Mouse (Mus musculus) spleen, adult 18-20 months (tissue): ENCODE results near the gene Morn1.

Source experiments
- DNase-seq, 2 experiments: peaks; one replicate each; pipeline ENCODE4 v3.0.0; 2022; ENCODE audit warnings: mixed read lengths in 2 of 2

Morn1 gene

DNA sequence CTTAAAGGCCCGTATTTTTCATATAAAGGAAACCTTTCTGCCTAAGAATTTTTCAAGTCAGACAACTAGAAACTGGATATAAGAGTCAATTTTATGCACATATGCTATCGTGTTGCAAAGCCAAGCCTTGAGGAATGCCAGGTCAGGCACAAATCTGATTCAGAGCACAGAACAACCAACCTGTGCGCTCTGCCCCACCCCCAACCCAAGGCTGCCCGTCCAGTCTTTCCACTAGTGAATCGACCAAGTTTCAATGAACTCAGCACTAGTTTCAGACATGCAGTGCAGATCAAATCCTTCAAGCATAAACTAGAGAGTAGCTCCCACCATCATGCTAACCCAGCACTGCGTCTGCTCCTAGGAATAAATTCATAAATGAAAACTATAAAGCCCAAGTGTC lies 6.7 kb upstream of the Morn1 start:
- DNase-seq: no peak

DNA sequence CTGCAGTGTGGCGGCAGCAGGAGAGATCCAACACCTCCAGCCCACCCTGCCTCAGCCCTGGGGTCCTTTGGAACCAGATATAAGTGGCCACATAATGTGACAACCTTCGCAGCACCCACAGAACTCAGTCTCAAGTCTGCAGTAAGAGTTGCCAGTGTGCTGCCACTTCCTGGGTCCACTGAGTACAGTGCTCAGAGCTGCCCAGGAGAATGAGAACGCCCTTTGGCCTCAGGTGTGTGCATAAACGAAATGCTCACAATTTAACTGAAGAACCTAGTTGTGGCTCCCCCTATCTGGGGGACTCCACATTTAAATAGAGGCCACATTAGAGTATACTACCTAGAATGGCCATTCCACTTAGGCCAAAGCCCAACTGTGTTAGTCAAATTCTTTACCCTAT lies 2.8 kb upstream of the Morn1 start:
- DNase-seq: no peak

DNA sequence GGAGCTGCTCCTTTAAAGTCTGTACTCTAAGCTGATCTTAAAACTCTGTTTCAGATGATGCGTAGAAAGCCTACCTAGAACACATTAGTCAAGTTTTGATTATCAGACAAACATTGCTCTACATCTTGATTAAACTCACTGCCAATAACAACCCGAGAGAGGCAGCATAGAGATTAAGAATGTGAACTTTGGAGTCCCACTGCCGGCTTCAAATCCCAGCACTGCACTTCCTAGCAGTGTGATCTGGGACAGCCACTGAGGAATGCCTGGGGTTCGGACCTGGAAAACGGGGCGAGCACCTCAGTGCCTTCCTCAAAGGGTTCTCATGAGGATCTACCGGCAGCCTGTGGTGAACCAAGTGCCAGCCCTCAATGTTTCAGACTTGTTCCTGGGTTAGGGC lies 2.0 kb upstream of the Morn1 start:
- DNase-seq: no peak

DNA sequence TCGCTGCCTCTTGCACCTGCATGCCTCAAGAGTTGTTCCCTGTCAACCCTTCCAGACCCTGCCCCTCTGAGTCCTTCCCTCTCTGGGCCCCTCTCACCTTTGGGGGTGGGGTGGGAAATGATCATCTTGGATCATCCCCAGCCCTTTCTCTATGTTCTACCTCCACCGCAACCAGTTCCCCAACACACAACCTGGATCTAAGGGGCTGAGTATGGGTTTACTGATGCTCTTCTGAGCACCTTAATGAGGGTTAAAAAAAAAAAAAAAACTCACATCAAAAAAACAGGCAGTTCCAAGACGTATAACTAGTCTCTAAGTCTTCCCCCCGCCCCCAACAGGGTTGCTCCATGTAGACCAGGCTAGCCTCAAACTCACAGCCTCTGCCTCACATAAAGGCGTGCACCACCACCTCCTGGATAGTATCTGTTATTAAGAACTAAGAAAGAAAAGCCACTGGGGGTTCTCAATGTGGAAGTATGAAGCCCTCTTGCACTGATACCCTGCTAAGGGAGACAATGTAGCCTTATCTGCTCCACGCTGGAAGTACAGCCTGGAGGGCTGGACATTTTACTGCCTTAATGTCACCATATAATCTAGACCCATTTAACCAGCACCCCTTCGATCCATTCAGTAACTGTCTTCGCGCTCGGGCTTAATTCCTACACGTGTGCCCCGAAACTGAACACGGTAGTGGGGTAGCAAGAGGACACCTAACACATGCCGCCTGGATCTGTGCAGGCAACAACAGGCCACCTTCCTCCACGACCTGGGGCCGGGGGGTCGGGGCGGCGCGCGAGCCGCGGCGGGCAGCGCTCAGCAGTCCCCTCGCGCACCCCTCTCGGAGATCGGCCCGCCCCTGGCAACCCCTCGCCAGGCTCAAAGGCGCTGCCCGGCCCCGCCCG lies 920 bp upstream of the Morn1 start:
- DNase-seq: no peak

DNA sequence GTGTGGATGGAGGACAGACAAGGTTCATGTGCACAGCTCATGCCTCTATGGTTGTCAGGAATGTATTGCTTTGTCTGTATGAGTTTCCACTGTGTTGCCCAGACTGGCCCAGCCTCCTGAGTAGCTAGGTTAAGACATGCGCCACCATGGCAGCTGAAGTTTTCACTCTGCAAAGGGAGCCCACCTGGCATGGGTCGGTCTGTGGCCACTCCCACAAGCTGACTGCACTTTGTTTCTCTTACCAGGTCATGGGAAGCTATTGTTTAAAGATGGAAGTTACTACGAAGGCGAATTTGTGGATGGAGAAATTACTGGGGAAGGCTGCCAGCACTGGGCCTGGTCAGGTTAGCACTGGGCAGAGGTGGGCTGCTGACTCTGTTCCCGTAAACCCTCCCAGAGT lies 2.9 kb downstream of the Morn1 start:
- DNase-seq: no peak

DNA sequence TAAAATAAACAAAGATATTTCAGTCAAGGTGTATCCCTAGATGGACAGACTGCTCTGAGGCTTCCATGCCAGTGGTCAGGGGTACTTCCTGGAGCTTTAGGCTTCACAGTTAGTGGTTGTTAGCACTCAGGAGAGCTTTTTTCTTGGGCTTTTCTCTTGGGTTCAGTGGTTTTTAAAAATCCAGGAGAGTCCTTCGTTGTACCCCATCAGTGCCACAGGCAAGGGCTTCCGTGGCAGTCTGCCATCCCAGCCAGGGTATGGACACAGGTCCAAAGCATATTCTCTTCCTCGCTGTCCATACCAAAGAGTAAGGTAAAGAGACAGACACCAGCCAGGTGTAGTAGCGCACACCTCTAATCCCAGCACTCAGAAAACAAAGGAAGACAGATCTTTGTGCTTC lies 3.8 kb downstream of the Morn1 start:
- DNase-seq: no peak

DNA sequence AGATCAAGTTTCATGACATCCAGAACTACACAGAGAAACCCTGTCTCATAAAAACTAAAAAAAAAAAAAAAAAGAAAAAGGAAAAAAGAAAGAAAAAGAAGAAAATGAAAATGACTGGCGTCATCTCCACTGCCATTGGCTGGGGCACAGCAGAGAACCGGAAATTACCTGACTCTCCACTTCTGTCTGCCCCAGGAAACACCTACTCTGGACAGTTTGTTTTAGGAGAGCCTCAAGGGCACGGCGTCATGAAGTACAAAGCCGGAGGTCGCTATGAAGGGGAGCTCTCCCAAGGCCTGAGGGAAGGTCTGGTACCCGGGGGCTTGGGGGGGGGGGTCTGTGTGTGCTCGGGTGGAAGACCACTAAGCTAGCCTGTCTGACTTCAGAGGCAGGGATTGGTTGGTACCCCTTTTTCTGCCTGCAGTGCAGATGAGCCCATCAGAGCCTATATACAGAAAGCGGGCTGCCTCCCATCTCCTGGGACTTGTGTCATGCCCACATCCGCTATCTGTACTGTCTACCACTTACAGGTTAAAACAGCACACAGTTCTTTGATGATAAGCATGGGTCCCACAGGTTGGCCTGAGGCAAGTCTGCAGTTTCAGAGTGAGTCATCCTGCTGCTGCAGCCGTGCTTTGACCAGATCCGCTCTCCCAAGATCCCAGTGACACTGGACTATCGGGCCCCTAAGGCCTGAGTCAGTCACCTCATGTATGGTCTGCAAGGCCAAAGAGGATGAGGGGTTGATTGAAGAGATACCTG lies 4.5 kb downstream of the Morn1 start:
- no peak for DNase-seq

DNA sequence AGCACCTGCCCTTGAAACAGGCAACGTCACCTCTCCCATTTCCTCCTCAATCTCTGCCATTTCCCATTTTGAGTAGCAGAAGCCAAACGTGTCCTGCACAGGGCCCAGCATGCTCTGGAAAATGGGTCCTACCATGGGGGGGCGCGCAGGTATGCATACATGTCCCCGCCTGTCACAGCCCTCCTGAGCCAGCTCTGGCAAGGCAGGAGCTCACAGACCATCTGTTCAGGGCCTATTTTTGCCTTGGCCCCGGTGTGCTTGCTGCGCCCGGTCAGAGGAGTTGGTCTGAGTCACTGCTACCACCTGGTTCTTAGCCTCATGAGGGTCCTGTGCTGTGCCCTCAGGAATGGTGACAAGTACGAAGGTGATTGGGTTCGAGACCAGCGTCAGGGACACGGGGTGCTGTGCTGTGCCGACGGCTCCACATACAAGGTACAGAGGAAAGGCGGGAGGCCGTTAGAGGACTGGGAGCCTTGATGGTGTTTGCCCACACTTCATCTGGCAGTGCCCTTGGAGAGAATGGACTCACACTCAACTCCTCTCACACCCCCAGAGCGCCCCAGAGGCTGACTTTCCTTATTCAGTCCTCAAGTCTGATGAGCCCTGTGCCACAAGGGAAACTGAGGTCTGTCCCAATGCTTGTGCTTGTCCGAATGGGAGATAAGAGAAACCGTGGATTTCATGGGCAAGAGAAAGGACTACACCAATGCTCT lies 6.5 kb downstream of the Morn1 start:
- DNase-seq: no peak

DNA sequence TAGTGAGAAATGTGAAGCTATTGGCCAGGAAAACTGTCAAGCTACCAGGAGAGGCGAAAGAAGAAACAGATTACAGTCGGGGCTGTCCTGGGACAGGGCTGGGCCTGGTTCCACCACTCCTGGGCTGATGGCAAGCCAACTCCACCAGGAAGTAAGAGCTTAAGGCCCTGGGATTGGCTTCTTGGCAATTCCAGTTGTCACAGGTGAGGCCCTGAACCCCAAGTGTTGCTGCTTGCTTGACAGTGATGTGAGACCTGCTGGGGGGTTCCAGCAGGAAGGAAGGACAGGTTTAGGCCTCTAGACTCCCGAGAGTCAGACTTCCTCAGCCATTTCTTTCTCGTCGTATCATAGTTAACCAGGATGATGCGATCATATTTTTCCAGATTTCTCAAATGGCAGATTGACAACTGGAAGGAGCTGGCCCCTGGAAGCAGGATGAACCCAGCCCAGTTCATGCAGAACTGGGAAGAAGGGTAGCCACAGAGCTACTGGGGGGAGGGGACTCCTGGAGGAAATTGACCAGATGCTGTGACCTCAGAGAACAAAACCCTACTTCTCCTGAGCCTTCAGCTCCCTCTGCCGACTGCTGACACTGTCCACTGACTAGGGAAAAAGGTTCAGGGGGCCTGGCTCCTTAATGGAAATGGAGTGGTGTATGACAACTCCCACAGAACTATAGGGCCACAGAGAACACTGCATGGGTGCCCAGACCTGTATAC lies 7.2 kb downstream of the Morn1 start:
- DNase-seq: no peak

DNA sequence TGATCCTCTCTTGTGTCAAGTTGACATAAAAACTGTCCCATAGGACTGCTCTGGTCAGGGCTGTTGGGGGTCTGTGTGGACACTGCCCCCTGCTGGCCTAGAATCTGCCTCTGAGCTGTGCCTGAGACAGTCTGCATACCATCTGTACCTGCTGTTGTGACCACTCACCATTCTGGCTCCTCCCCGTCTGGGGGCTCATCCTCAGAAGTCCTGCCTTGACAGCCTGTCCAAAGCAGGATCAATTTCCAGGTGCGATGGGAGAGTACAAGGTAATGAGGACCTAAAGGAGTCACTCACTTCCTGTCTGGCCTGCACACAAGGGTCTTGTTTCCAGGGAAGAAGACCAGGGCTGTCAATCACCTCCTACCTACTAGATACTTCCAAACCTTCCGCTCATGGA lies 8.2 kb downstream of the Morn1 start:
- DNase-seq: peak; percentile 36 to 68

DNA sequence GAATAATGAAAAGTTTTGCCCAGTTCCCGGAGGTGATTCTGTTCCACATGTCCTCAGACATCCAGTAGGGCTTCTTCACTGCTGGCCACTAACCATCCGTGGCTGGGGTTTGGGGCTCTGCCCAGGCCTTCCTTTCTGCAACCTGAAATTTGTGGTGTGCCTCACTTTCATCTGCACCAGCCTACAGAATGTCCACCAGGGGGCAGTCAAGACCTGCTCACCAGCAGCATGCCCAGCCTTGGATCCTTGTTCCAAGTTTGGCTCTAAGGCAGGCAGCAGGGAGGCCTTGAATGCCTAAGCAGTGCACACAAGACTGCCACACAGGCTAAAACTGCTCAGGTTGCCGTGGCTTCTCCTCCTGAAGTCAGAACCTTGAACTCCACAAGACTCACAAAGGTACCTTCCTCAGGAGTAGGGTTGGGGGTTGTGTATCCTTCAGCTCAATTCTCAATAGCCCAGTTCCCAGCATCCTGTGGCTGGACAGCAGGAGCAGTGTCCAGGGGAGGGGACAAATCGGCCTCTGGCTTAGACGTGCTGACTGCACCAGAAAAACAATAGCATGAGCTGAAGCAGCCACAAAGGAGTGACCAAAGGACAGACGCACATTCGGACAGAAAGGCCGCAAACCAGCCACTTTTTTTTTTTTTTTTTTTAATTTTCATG lies 9.0 kb downstream of the Morn1 start:
- peak; percentile 53 to 74 for DNase-seq

DNA sequence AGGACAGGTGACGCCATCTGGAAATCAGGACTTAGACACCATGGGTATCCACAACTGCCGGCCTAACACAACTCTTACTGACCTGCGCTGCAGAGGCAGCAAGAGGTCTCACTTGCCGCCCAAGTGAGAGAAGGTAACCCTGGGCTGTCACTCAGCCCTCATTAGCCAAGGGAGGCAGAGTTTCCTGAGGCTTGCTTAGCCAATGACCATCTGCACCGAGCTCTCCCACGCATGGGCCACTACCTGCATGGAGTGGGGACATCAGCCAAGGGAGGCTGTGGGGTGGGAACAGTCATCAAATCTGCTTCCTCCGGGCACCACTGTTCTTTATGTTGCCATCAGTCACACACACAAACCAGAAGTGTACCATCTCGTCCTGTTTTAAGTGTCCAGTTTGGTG lies 9.6 kb downstream of the Morn1 start:
- no peak for DNase-seq

DNA sequence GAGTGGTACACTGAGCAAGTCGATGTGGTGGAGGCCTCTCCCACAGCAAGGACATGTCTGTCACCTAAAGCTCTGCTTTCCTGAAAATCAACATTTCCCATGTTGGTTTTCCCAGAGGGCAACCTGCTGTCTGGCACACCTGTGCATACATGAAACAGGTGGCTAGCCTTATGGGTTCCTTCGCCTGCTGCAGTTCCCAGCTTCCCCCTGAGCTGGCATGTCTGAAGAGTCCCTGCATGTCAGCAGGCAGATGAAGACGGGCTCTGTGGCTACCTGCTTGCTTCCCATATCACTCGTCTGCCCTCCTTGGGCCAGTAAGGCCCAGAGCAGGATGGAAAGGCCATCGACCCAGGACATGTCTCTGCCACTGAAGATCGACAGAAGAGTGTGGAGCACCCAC lies 11.1 kb downstream of the Morn1 start:
- DNase-seq: no peak

DNA sequence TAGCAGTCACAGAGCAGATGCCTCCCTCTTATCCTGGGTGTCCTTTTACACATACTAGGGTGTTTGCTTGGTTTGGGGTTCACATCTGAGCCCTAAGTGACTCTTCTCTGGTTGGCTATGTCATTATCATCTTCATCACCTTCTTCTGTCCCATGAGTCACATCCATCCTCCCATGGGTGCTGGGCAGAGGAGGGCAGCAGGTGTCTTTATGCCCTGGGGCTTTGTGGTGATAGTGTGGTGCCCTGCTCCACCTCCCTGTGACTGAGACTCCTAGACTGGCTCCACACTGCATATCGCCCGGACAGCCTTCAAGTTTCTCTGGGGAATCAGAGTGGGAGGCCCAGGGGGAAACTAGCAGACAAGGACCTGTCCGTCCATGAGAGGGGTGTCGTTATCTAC lies 12.2 kb downstream of the Morn1 start:
- DNase-seq: no peak

DNA sequence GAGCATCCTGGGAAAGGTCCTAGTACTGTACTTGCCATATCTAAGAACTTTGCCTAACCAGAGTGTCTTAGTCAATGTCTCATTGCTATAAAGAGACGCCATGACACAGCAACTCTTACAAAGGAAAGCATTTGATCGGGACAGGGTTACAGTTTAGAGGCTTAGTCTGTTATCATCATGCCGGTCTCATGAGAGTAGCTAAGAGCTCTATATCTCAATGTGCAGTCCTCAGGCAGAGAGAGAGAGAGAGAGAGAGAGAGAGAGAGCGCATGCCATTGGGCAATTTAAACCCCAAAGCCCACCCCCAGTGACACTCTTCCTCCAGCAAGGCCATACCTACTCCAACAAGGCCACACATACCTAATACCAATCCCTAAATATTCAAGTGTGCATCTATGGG lies 21.5 kb downstream of the Morn1 start:
- DNase-seq: no peak

DNA sequence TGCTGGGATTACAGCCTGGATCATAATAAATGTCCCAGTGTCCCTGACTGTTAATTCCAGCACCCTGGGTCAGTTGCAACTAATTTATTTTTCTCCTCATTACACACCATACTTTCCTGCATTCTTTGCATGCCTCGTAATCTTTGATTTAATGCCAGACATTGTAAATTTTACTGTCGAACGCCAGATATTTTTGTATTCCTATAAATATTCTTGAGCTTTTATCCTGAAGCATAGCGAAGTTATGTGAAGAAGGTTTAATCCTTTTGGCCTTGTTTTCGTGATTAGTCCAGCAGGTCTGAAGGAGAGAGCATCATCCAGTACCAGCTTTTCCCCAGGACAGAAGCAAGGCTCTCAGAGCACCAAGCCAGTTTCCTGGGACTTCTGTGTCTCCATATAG lies 23.1 kb downstream of the Morn1 start:
- no peak for DNase-seq

DNA sequence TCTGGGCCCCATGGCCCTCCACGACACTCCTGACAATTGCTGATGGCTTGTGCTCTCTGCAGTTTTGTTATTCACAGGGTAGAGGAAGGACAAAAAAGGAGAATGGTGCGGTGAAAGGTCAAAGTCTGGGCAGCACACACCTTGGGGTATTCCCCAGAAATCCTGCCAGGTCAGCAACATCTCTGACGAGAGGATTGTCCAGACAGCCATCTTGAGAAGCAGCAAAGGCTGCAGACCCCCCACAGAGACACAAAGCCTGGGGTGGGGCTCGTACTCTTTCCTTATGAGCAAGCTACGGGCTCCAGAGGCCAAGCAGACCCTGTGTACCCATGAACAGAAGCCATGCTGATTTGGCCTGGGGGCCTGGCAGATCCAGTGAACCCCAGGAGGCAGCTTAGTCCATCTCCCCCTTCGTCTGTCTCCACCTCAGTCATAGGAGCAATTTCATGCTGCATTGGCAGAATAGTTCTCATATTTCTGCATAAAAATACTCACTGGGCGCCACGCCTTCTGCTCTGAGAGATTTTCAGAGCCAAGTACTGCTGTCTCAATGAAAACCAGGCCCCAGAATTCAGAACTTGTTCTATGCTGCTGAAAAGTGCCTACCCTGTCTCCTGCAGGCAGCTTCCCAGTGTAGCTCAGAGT lies 27.5 kb downstream of the Morn1 start:
- DNase-seq: no peak

DNA sequence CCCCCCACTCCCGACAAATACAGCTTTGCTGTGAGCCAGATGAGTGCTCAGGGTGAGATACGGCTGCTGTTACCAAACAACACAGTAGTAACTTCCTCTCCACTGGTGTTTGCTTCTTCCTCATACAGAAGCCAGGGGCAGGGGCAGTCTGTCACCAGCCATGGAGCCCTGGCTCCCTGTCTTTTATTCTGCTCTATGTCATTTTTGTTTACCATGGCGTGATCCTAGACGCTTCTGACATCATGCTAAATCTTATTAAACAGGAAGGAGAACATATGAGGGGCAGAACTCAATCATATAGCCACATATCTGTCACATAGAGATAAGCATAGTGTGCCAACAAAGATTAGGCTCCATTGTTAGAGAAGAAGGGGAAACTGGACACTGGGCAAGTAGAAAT lies 30.2 kb downstream of the Morn1 start:
- DNase-seq: no peak

DNA sequence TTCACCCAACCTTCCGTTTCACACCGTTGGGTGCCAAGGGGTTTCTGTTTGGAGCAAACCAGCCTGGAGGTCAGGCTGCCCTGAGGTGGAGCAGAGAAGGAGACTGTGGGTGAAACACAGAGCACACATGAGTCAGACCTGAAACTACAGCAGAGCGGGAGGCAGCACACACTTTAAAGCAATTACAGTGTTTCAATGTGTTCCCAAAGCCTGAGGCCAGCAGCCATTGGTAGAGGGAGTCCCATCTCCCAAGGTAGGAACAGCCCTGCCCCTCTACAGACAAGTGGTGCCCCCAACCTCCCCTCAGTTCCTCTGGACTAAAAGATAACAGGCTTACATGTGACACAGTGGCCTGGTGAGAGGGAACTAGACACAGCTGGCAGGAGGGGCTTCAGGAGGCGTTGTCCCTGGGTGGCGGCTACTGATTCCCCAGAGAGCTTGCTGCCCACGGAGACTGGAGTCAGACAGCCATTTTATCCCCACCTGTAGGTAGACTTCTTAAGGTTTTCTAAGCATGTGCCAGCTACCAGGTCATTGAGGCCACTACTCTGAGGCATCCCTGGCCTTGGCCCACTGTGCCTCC lies 31.1 kb downstream of the Morn1 start:
- no peak for DNase-seq

DNA sequence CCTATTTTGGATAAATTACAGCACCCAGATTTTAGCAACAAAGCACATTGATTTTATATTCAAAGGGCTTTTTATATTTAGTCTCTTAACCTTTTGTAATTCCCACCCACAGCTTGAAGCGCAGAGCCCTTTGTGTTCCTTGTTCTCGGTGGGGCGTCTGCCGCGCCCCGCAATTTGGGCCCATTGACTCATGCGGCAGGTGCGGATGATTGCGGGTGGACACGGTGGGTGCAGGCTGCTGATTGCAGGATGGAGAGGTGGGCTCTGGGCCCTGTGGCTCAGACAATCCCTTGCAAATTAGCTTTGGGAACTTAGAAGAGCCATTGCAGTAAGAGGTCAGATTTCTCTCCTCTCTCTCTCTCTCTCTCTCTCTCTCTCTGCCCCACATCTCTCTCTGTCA lies 31.9 kb downstream of the Morn1 start:
- no peak for DNase-seq

DNA sequence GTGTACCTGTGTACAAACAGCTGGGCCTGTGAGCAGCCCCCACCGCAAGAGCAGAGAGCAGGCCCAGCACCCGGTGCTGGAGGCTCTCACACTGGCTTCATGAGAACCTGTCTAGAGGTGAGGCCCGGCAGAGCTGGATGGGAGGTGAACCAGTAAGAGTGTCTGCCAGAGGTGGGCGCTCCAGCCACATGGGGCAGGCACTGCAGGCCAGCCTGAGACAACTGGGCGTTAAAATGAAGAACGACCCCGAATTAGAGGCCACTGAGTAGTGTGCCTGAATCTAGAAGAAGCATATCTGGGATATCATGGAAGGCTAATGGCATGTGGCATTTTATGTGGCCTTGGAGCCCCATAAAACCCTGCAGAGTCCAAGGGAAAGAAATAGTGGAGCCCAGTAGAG lies 33.7 kb downstream of the Morn1 start:
- no peak for DNase-seq

DNA sequence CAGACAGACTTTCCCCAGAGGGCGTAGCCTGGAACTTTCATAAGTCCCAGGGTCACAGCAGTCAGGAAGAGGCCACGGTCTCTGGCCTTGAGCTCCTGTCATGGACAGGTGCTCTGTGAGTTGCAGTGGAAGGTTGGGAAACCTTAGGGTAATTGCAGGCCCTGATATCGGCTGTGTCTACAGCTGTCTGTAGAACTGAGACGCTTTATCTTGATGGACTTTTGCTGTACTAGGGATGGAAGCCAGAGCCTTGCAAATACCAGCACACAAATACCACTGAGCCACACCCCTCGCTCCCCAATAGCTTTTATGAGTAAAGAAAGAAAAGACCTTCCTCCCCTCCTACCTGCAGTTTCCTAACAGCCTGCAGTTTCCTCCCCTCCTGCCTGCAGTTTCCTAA lies 34.2 kb downstream of the Morn1 start:
- DNase-seq: no peak
